Mouse (Mus musculus) kidney, embryonic 15.5 days (tissue): ENCODE data around the gene Cd151. TPM values are rescaled to one million over a fixed set of nuclear protein-coding genes. Genes with fewer than 3 reads are reported as not detected.

Experiments
- ATAC-seq: fragments of 200-750 bp; cut with Nextera tagmentation; replicated peaks from 2 replicates; pipeline ENCODE4 v1.8.0; 2017; ENCODE audit warnings: moderate TSS enrichment; ENCODE audit not compliant: low FRiP score
- H3K27ac ChIP-seq: fragments of 300-500 bp; sonication (generic); 2 replicates; pipeline ENCODE4 v1.5.1; 2015; ENCODE audit warnings: mild to moderate bottlenecking, inconsistent platforms
- H3K27me3 ChIP-seq: fragments of 300-500 bp; sonication (generic); 2 replicates; pipeline ENCODE4 v1.6.1; 2015; ENCODE audit warnings: inconsistent platforms
- H3K36me3 ChIP-seq: fragments of 300-500 bp; sonication (generic); 2 replicates; pipeline ENCODE4 v1.6.1; 2015; ENCODE audit warnings: inconsistent platforms
- H3K4me1 ChIP-seq: fragments of 300-500 bp; sonication (generic); 2 replicates; pipeline ENCODE4 v1.6.1; 2015; ENCODE audit warnings: inconsistent platforms
- H3K4me2 ChIP-seq: fragments of 300-500 bp; sonication (generic); 2 replicates; pipeline ENCODE4 v1.6.1; 2015; ENCODE audit warnings: moderate library complexity, mild to moderate bottlenecking, inconsistent platforms
- H3K4me3 ChIP-seq: fragments of 300-500 bp; sonication (generic); replicated peaks from 2 replicates; pipeline ENCODE4 v1.5.1; 2015; ENCODE audit warnings: mild to moderate bottlenecking, inconsistent platforms
- H3K9ac ChIP-seq: fragments of 300-500 bp; sonication (generic); 2 replicates; pipeline ENCODE4 v1.6.1; 2015; ENCODE audit warnings: mild to moderate bottlenecking, inconsistent platforms
- H3K9me3 ChIP-seq: fragments of 300-500 bp; sonication (generic); replicated peaks from 2 replicates; pipeline ENCODE4 v1.6.1; 2016; ENCODE audit warnings: inconsistent platforms
- WGBS: fragments of 180-500 bp; shearing (Covaris S2); methylation state at CpG from one replicate; pipeline ENCODE4 v1.1.7; 2015; ENCODE audit warnings: mixed read lengths; 5-methylcytosine and 5-hydroxymethylcytosine counted together
- polyA plus RNA-seq: library from polyadenylated mRNA; unstranded; fragments of >200 nt; fragmentation: Nextera tagmentation; extraction: Ambion mirVana; gene quantifications from 2 replicates; pipeline ENCODE4 v1.2.1, GENCODE M21; 2015

Gene Cd151
- polyA plus RNA-seq, 1 experiment from 2014 or later, result 34.8 TPM

- no peak for ATAC-seq
- H3K36me3 ChIP-seq, result peaks cover 53% of the 10 kb centered on the region
- 84% methylated on average over 2 of the region's 2 CpGs for WGBS
Observed at GRCm38 (mm10) chr7:141495379-141495778, 28.2 kb downstream of the Cd151 start.

GRCm38 (mm10) chr7:141495940-141496339, 28.7 kb downstream of the Cd151 start:
- Histone ChIP-seq H3K9me3 (no peaks in the 10 kb centered on the region), H3K36me3 (peaks cover 56% of the 10 kb centered on the region), H3K4me3 (no peak overlapping the region), H3K9ac (no peak overlapping the region), H3K4me2 (no peak overlapping the region), H3K27ac (no peak overlapping the region), H3K27me3 (no peaks in the 10 kb centered on the region), H3K4me1 (no peaks in the 10 kb centered on the region)
- WGBS, result 79% methylated on average over 4 of the region's 4 CpGs
- ATAC-seq, result no peak

More at GRCm38 (mm10) chr7:141495379-141495778, 28.2 kb downstream of the Cd151 start:
- Histone ChIP-seq H3K4me2 (no peak overlapping the region), H3K27me3 (no peaks in the 10 kb centered on the region), H3K9ac (no peak overlapping the region), H3K27ac (no peak overlapping the region), H3K4me3 (no peak overlapping the region), H3K4me1 (no peaks in the 10 kb centered on the region), H3K9me3 (no peaks in the 10 kb centered on the region)

- H3K9ac ChIP-seq, result no peak overlapping the region
- ATAC-seq, result no peak
- H3K27ac ChIP-seq, result no peak overlapping the region
- no peaks in the 10 kb centered on the region for H3K27me3 ChIP-seq
- no peaks in the 10 kb centered on the region for H3K9me3 ChIP-seq
- 93% methylated on average over 3 of the region's 3 CpGs for WGBS
- H3K4me2 ChIP-seq, result no peak overlapping the region
- H3K36me3 ChIP-seq, result peaks cover 42% of the 10 kb centered on the region
- no peaks in the 10 kb centered on the region for H3K4me1 ChIP-seq
- no peak overlapping the region for H3K4me3 ChIP-seq
Observed at GRCm38 (mm10) chr7:141497600-141497999, 30.4 kb downstream of the Cd151 start.

GRCm38 (mm10) chr7:141501820-141502555, 34.8 kb downstream of the Cd151 start:
- 83% methylated on average over 7 of the region's 7 CpGs for WGBS
- ATAC-seq, result no peak

GRCm38 (mm10) chr7:141502556-141502905, 35.3 kb downstream of the Cd151 start:
- no peak overlapping the region for H3K4me3 ChIP-seq
- ATAC-seq, result no peak
- no peaks in the 10 kb centered on the region for H3K27me3 ChIP-seq
- 92% methylated on average over 5 of the region's 5 CpGs for WGBS
- H3K9ac ChIP-seq, result no peak overlapping the region
- no peak overlapping the region for H3K4me2 ChIP-seq
- H3K36me3 ChIP-seq, result peaks cover 15% of the 10 kb centered on the region
- H3K4me1 ChIP-seq, result no peaks in the 10 kb centered on the region
- H3K27ac ChIP-seq, result no peak overlapping the region
- no peaks in the 10 kb centered on the region for H3K9me3 ChIP-seq

More at GRCm38 (mm10) chr7:141501820-141502555, 34.8 kb downstream of the Cd151 start:
- Histone ChIP-seq H3K9me3 (no peaks in the 10 kb centered on the region), H3K4me1 (no peaks in the 10 kb centered on the region), H3K27ac (no peak overlapping the region), H3K36me3 (peaks cover 15% of the 10 kb centered on the region), H3K4me3 (no peak overlapping the region), H3K27me3 (no peaks in the 10 kb centered on the region), H3K4me2 (no peak overlapping the region), H3K9ac (no peak overlapping the region)

- H3K9me3 ChIP-seq, result no peaks in the 10 kb centered on the region
- no peaks in the 10 kb centered on the region for H3K27me3 ChIP-seq
- no peak overlapping the region for H3K4me2 ChIP-seq
- no peaks in the 10 kb centered on the region for H3K4me1 ChIP-seq
- no peak overlapping the region for H3K27ac ChIP-seq
- ATAC-seq, result no peak
- H3K4me3 ChIP-seq, result no peak overlapping the region
- H3K9ac ChIP-seq, result no peak overlapping the region
- peaks cover 14% of the 10 kb centered on the region; the same call in 1 of the 2 replicates for H3K36me3 ChIP-seq
- WGBS, result 84% methylated on average over 2 of the region's 2 CpGs
Observed at GRCm38 (mm10) chr7:141506278-141506677, 39.1 kb downstream of the Cd151 start.

DNA sequence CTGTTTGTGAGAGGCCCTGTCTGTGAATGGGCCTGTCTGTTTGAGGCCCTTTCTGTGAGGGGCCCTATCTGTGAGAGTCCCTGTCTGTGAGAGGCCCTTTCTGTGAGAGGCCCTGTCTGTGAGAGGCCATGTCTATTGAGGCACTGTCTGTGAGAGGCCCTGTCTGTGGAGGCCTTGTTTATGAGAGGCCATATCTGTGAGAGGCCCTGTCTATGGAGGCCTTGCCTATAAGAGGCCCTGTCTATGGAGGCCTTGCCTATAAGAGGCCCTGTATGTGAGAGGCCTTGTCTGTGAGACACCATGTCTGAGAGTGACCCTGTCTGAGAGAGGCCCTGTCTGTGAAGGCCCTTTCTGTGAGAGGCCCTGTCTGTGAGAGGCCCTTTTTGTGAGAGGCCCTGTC, 41.0 kb downstream of the Cd151 start:
- Histone ChIP-seq H3K27me3 (no peaks in the 10 kb centered on the region), H3K4me3 (no peak overlapping the region), H3K4me1 (no peaks in the 10 kb centered on the region), H3K4me2 (no peak overlapping the region), H3K9me3 (no peaks in the 10 kb centered on the region), H3K27ac (no peak overlapping the region), H3K9ac (no peak overlapping the region), H3K36me3 (peaks cover 18% of the 10 kb centered on the region; the same call in 1 of the 2 replicates)
- peak; percentile 58; the same call in 1 of the 2 replicates for ATAC-seq

DNA sequence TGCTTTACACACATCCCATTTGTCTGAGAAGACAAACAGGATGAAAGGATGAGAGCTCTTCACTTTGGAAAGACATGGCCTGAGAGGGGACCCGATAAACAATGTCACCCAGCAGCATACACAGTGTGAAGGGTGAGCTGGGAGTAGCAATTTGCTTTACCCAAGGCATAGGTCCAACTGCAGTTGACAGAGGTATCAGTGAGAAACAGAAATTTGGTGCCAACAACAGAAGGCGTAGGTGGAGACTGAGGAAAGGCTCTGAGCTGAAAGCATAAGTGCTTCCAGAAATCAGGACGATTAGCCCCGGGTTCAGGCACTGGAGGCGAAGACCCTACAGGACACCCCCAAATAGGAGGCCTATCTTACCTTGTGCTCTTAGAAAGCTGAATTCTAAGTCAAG, 43.0 kb downstream of the Cd151 start:
- Histone ChIP-seq H3K27me3 (no peaks in the 10 kb centered on the region), H3K36me3 (peaks cover 22% of the 10 kb centered on the region), H3K27ac (no peak overlapping the region), H3K4me1 (no peaks in the 10 kb centered on the region), H3K9me3 (no peaks in the 10 kb centered on the region), H3K4me2 (no peak overlapping the region), H3K9ac (no peak overlapping the region), H3K4me3 (no peak overlapping the region)
- WGBS, result 90% methylated on average over 5 of the region's 5 CpGs
- no peak for ATAC-seq

GRCm38 (mm10) chr7:141510681-141511191, 43.5 kb downstream of the Cd151 start:
- H3K4me2 ChIP-seq, result no peak overlapping the region
- 76% methylated on average over 8 of the region's 8 CpGs for WGBS
- H3K27ac ChIP-seq, result no peak overlapping the region
- no peaks in the 10 kb centered on the region for H3K27me3 ChIP-seq
- no peak overlapping the region for H3K4me3 ChIP-seq
- H3K4me1 ChIP-seq, result no peaks in the 10 kb centered on the region
- no peak for ATAC-seq
- H3K9me3 ChIP-seq, result no peaks in the 10 kb centered on the region
- no peak overlapping the region for H3K9ac ChIP-seq
- H3K36me3 ChIP-seq, result peaks cover 27% of the 10 kb centered on the region

DNA sequence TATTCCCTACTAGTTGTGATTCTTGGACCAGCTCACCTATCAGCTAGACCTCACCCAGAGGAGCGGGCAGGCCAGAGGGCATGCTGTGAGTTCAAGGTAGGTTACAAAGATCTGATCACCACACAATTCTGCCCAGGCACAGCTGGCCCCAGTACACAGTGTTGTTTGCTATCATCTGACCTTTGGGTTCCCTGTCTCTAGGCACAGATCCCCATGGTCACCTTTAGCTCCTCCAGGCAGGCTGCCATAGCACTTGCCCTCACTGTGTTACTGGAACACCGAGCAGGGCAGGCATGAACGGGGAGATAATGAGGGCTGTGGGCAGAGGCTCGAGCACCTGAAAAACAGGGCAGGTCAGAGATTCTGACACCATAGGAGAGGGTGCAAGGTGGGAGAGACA, 50.4 kb downstream of the Cd151 start:
- no peaks in the 10 kb centered on the region for H3K27me3 ChIP-seq
- H3K4me2 ChIP-seq, result no peak overlapping the region
- H3K9me3 ChIP-seq, result no peaks in the 10 kb centered on the region
- no peak overlapping the region for H3K9ac ChIP-seq
- no peaks in the 10 kb centered on the region for H3K4me1 ChIP-seq
- 91% methylated on average over 4 of the region's 4 CpGs for WGBS
- no peak for ATAC-seq
- no peak overlapping the region for H3K4me3 ChIP-seq
- H3K27ac ChIP-seq, result no peak overlapping the region
- H3K36me3 ChIP-seq, result peaks cover 45% of the 10 kb centered on the region

DNA sequence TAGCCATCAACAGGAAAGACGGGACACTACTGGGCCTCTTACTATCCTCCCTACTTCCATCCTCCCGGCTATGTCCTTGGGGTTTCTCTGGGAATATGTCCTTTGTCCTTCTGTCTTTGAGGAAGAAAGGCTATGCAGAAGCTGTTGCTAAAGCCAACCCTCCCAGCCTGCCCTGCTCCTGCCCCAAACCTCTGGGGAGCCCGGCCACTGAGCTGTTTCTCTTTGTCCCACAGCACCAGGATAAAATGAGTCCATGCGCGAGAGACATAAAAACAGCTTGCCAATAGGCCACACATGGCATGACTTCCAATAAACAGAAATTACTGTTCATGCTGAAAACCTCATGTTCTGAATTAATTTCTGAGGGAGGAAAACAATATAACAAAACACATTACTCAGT, 51.1 kb downstream of the Cd151 start:
- Histone ChIP-seq H3K4me2 (no peak overlapping the region), H3K9ac (no peak overlapping the region), H3K4me3 (no peak overlapping the region), H3K9me3 (no peaks in the 10 kb centered on the region), H3K4me1 (no peaks in the 10 kb centered on the region), H3K36me3 (peaks cover 43% of the 10 kb centered on the region), H3K27me3 (no peaks in the 10 kb centered on the region), H3K27ac (no peak overlapping the region)
- WGBS, result 89% methylated on average over 5 of the region's 5 CpGs
- ATAC-seq, result no peak

GRCm38 (mm10) chr7:141518926-141519325, 51.7 kb downstream of the Cd151 start:
- no peaks in the 10 kb centered on the region for H3K4me1 ChIP-seq
- WGBS, result 87% methylated on average over 3 of the region's 3 CpGs
- no peaks in the 10 kb centered on the region for H3K9me3 ChIP-seq
- no peak overlapping the region for H3K9ac ChIP-seq
- ATAC-seq, result no peak
- no peak overlapping the region for H3K4me3 ChIP-seq
- H3K4me2 ChIP-seq, result no peak overlapping the region
- peaks cover 43% of the 10 kb centered on the region for H3K36me3 ChIP-seq
- H3K27ac ChIP-seq, result no peak overlapping the region
- H3K27me3 ChIP-seq, result no peaks in the 10 kb centered on the region

- Histone ChIP-seq H3K4me1 (peaks cover 6% of the 10 kb centered on the region; the same call in 1 of the 2 replicates), H3K36me3 (peaks cover 43% of the 10 kb centered on the region), H3K9ac (no peak overlapping the region), H3K9me3 (no peaks in the 10 kb centered on the region), H3K4me3 (no peak overlapping the region), H3K27ac (no peak overlapping the region), H3K4me2 (no peak overlapping the region), H3K27me3 (no peaks in the 10 kb centered on the region)
- no peak for ATAC-seq
- 71% methylated on average over 1 of the region's 1 CpGs for WGBS
Observed at GRCm38 (mm10) chr7:141519795-141520194, 52.6 kb downstream of the Cd151 start.
